Mouse (Mus musculus): ENCODE measurements at regions not wholly inside any gene's neighbourhood (a gene's known extent, or its start where the extent isn't known, plus 50 kb on each side); places are given as distances from the start of the nearest gene placed in this dataset.

GRCm38 (mm10) chr12:50943340-50943739, 294.4 kb upstream of the Prkd1 start:
- H3K4me2 ChIP-seq (ENCODE audit: low read length) = no peak overlapping the region
- no peak for TF ChIP-seq CTCF (IDR thresholded peaks at IDR 0.05; ENCODE audit: low read depth)
- no peak overlapping the region for H3K9ac ChIP-seq (ENCODE audit: low read depth, low read length)
- no peak for DNase-seq (ENCODE audit: low spot score)
- H3K4me3 ChIP-seq (replicated peaks; ENCODE audit: low read depth, low read length) = no peak overlapping the region
- no peaks in the 10 kb centered on the region for H3K27me3 ChIP-seq (ENCODE audit: insufficient read depth, low read length)
- no peak overlapping the region for H3K27ac ChIP-seq
- H3K36me3 ChIP-seq (ENCODE audit: insufficient read depth, low read length) = no peaks in the 10 kb centered on the region
- WGBS = 47% methylated on average over 3 of the region's 3 CpGs
- ATAC-seq (replicated peaks; ENCODE audit: low FRiP score, low read depth) = no peak
- H3K4me1 ChIP-seq (replicated peaks; ENCODE audit: insufficient read depth, low read length) = no peaks in the 10 kb centered on the region
- no peaks in the 10 kb centered on the region for H3K9me3 ChIP-seq (replicated peaks; ENCODE audit: low read length)

GRCm38 (mm10) chr12:50935516-50935915, 286.6 kb upstream of the Prkd1 start:
- WGBS = 73% methylated on average over 5 of the region's 5 CpGs
- Histone ChIP-seq H3K4me1 (replicated peaks; ENCODE audit: insufficient read depth, low read length) (no peaks in the 10 kb centered on the region), H3K36me3 (ENCODE audit: insufficient read depth, low read length) (no peaks in the 10 kb centered on the region), H3K4me2 (ENCODE audit: low read length) (no peak overlapping the region), H3K4me3 (replicated peaks; ENCODE audit: low read depth, low read length) (no peak overlapping the region), H3K9me3 (replicated peaks; ENCODE audit: low read length) (no peaks in the 10 kb centered on the region), H3K27me3 (ENCODE audit: insufficient read depth, low read length) (no peaks in the 10 kb centered on the region), H3K9ac (ENCODE audit: low read depth, low read length) (no peak overlapping the region), H3K27ac (no peak overlapping the region)
- no peak for TF ChIP-seq CTCF (IDR thresholded peaks at IDR 0.05; ENCODE audit: low read depth)
- DNase-seq (ENCODE audit: low spot score) = peak; percentile 3
- ATAC-seq (replicated peaks; ENCODE audit: low FRiP score, low read depth) = no peak

DNA sequence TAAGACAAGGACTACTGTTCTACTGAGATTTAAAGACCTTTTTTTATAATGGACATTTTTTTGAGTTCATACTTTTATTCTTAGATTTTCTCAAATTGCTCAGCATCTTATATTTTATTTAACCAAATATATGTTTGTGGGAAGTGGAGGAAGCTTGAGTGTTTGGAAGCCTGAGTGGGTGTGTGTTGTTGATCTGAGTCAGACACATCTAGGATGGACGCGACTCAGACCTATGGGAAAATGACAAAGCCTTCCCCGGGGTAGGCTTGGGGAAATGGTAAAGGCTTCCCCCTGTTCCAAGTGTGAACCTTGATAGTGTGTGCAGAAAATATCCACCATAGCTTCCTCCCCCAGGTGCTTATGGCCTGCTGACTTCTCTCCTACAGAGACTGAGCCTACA, 283.6 kb upstream of the Prkd1 start:
- no peak for ATAC-seq (replicated peaks; ENCODE audit: low FRiP score, low read depth)
- no peak overlapping the region for H3K27ac ChIP-seq
- DNase-seq (ENCODE audit: low spot score) = no peak
- H3K4me2 ChIP-seq (ENCODE audit: low read length) = no peak overlapping the region
- 91% methylated on average over 3 of the region's 3 CpGs for WGBS
- no peaks in the 10 kb centered on the region for H3K4me1 ChIP-seq (replicated peaks; ENCODE audit: insufficient read depth, low read length)
- TF ChIP-seq CTCF (IDR thresholded peaks at IDR 0.05; ENCODE audit: low read depth) = no peak
- H3K9ac ChIP-seq (ENCODE audit: low read depth, low read length) = no peak overlapping the region
- H3K27me3 ChIP-seq (ENCODE audit: insufficient read depth, low read length) = no peaks in the 10 kb centered on the region
- no peaks in the 10 kb centered on the region for H3K36me3 ChIP-seq (ENCODE audit: insufficient read depth, low read length)
- H3K4me3 ChIP-seq (replicated peaks; ENCODE audit: low read depth, low read length) = no peak overlapping the region
- H3K9me3 ChIP-seq (replicated peaks; ENCODE audit: low read length) = no peaks in the 10 kb centered on the region

GRCm38 (mm10) chr12:50929641-50930040, 280.7 kb upstream of the Prkd1 start:
- no peak overlapping the region for H3K4me2 ChIP-seq (ENCODE audit: low read length)
- ATAC-seq (replicated peaks; ENCODE audit: low FRiP score, low read depth) (no peak), DNase-seq (ENCODE audit: low spot score) (no peak)
- H3K4me1 ChIP-seq (replicated peaks; ENCODE audit: insufficient read depth, low read length) = no peaks in the 10 kb centered on the region
- no peak overlapping the region for H3K9ac ChIP-seq (ENCODE audit: low read depth, low read length)
- WGBS = 73% methylated on average over 3 of the region's 3 CpGs
- H3K27ac ChIP-seq = no peak overlapping the region
- H3K4me3 ChIP-seq (replicated peaks; ENCODE audit: low read depth, low read length) = no peak overlapping the region
- H3K36me3 ChIP-seq (ENCODE audit: insufficient read depth, low read length) = no peaks in the 10 kb centered on the region
- no peaks in the 10 kb centered on the region for H3K9me3 ChIP-seq (replicated peaks; ENCODE audit: low read length)
- no peak for TF ChIP-seq CTCF (IDR thresholded peaks at IDR 0.05; ENCODE audit: low read depth)
- no peaks in the 10 kb centered on the region for H3K27me3 ChIP-seq (ENCODE audit: insufficient read depth, low read length)

- Histone ChIP-seq H3K4me3 (replicated peaks; ENCODE audit: low read depth, low read length) (no peak overlapping the region), H3K9me3 (replicated peaks; ENCODE audit: low read length) (no peaks in the 10 kb centered on the region), H3K27ac (no peak overlapping the region), H3K4me2 (ENCODE audit: low read length) (no peak overlapping the region), H3K36me3 (ENCODE audit: insufficient read depth, low read length) (no peaks in the 10 kb centered on the region), H3K4me1 (replicated peaks; ENCODE audit: insufficient read depth, low read length) (no peaks in the 10 kb centered on the region), H3K27me3 (ENCODE audit: insufficient read depth, low read length) (no peaks in the 10 kb centered on the region), H3K9ac (ENCODE audit: low read depth, low read length) (no peak overlapping the region)
- DNase-seq (ENCODE audit: low spot score) (no peak), ATAC-seq (replicated peaks; ENCODE audit: low FRiP score, low read depth) (no peak)
- no peak for TF ChIP-seq CTCF (IDR thresholded peaks at IDR 0.05; ENCODE audit: low read depth)
- WGBS = 38% methylated on average over 2 of the region's 2 CpGs
These were observed 277.3 kb upstream of the Prkd1 start for GRCm38 (mm10) chr12:50926234-50926633.

DNA sequence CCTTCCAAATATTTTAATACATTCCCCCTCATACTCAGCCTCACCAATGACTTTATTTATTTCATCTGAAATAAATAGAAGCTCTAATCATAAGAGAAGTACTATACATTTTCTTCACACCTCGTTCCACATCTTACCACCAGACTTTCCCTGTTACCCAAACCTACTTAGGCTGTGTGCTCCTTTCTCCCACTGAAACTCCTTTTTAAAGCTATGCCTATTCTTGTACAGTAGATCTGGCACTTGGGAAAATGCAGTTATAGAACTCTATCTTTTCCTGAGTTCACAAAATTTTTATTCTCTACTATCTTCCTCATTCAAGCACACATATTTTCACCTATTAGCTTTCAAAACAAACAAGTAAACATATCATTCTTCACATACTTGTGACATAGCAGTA, 272.8 kb upstream of the Prkd1 start:
- H3K36me3 ChIP-seq (ENCODE audit: insufficient read depth, low read length) = no peaks in the 10 kb centered on the region
- no peak for TF ChIP-seq CTCF (IDR thresholded peaks at IDR 0.05; ENCODE audit: low read depth)
- H3K4me2 ChIP-seq (ENCODE audit: low read length) = no peak overlapping the region
- no peak overlapping the region for H3K9ac ChIP-seq (ENCODE audit: low read depth, low read length)
- no peak overlapping the region for H3K27ac ChIP-seq
- no peak for ATAC-seq (replicated peaks; ENCODE audit: low FRiP score, low read depth)
- H3K4me1 ChIP-seq (replicated peaks; ENCODE audit: insufficient read depth, low read length) = no peaks in the 10 kb centered on the region
- no peak for DNase-seq (ENCODE audit: low spot score)
- H3K4me3 ChIP-seq (replicated peaks; ENCODE audit: low read depth, low read length) = no peak overlapping the region
- no peaks in the 10 kb centered on the region for H3K9me3 ChIP-seq (replicated peaks; ENCODE audit: low read length)
- 86% methylated on average over 1 of the region's 1 CpGs for WGBS
- no peaks in the 10 kb centered on the region for H3K27me3 ChIP-seq (ENCODE audit: insufficient read depth, low read length)

Data from kidney, postnatal 0 days (tissue).